Mouse (Mus musculus) activated CD4-positive, CD25-positive, alpha-beta regulatory T cell, adult 4 months (primary cell): ENCODE results near the gene Acnat2. TPM values are rescaled to one million over a fixed set of nuclear protein-coding genes. Genes with fewer than 3 reads are reported as not detected.
"Not testable (repeated sequence)": the region's sequence is repeated elsewhere in the genome, so short reads cannot be mapped to it uniquely, and the experiment has no call there.

Experiments used
- ATAC-seq: one replicate; pipeline ENCODE4 v1.8.0; 2017
- polyA plus RNA-seq, 2 experiments: library from polyadenylated mRNA; unstranded; fragments of 100-300 nt; shearing (Covaris generic); gene quantifications; one replicate each; pipeline ENCODE4 v1.2.1; 2017

The Acnat2 gene
- polyA plus RNA-seq, result not detected

- ATAC-seq, result not testable (repeated sequence)
Measured at GRCm38 (mm10) chr4:49407957-49408356, at the start of gene Acnat2. Acnat2 (minus strand) TSS chr4:49408151.

- ATAC-seq, result no peak
Measured at GRCm38 (mm10) chr4:49456171-49456570, 48.2 kb upstream of the Acnat2 start.

GRCm38 (mm10) chr4:49451848-49452551 is 44.0 kb upstream of the Acnat2 start:
- no peak for ATAC-seq

GRCm38 (mm10) chr4:49451133-49451847 is 43.3 kb upstream of the Acnat2 start:
- ATAC-seq, result not testable (repeated sequence)

GRCm38 (mm10) chr4:49436968-49437367 is 29.0 kb upstream of the Acnat2 start:
- ATAC-seq, result not testable (repeated sequence)

- ATAC-seq, result not testable (repeated sequence)
Measured at GRCm38 (mm10) chr4:49410151-49410550, 2.2 kb upstream of the Acnat2 start.

GRCm38 (mm10) chr4:49386873-49387272 is 21.1 kb downstream of the Acnat2 start:
- no peak for ATAC-seq

- not testable (repeated sequence) for ATAC-seq
Measured at GRCm38 (mm10) chr4:49383576-49384318, 24.2 kb downstream of the Acnat2 start.

- ATAC-seq, result not testable (repeated sequence)
Measured at GRCm38 (mm10) chr4:49368046-49368445, 39.9 kb downstream of the Acnat2 start.

GRCm38 (mm10) chr4:49357097-49357496 is 50.9 kb downstream of the Acnat2 start:
- ATAC-seq, result no peak

GRCm38 (mm10) chr4:49350470-49350869 is 57.5 kb downstream of the Acnat2 start:
- ATAC-seq, result no peak

GRCm38 (mm10) chr4:49348677-49349076 is 59.3 kb downstream of the Acnat2 start:
- no peak for ATAC-seq

GRCm38 (mm10) chr4:49348001-49348400 is 60.0 kb downstream of the Acnat2 start:
- ATAC-seq, result not testable (repeated sequence)

GRCm38 (mm10) chr4:49340091-49340490 is 67.9 kb downstream of the Acnat2 start:
- not testable (repeated sequence) for ATAC-seq

GRCm38 (mm10) chr4:49337949-49338348 is 70.0 kb downstream of the Acnat2 start:
- ATAC-seq, result not testable (repeated sequence)

Other genes with a start within 250 kb of the Acnat2 start
- gene Acnat1, start 65.8 kb upstream of the Acnat2 start, polyA plus RNA-seq, result not detected
- gene Baat, start 98.4 kb upstream of the Acnat2 start, polyA plus RNA-seq, result not detected
- gene Mrpl50, start 112.9 kb upstream of the Acnat2 start, polyA plus RNA-seq, result 10 to 100 TPM; 29.9 to 30.4 TPM
- gene Zfp189, start 113.0 kb upstream of the Acnat2 start, polyA plus RNA-seq, result 1 to 10 TPM; 2.3 to 3.0 TPM
- gene Aldob, start 141.4 kb upstream of the Acnat2 start, polyA plus RNA-seq, result not detected
- not detected for gene Tmem246, start 189.7 kb upstream of the Acnat2 start, polyA plus RNA-seq
- 10 to 100 TPM; 52.9 to 59.0 TPM for gene Rnf20, start 223.9 kb upstream of the Acnat2 start, polyA plus RNA-seq